Mouse (Mus musculus) brain, embryonic 14.5 days (tissue): Measurements from ENCODE around the gene Rph3al.

Source experiments
- CTCF ChIP-seq: fragments of 200-500 bp; IDR thresholded peaks from 2 replicates; pipeline ENCODE4 v1.5.1; 2012; ENCODE audit warnings: inconsistent platforms, mild to moderate bottlenecking, moderate library complexity, borderline replicate concordance; ENCODE audit not compliant: insufficient read depth, insufficient read length; ENCODE audit errors: extremely low read depth
- POLR2A ChIP-seq: fragments of 200-500 bp; IDR thresholded peaks from 2 replicates; pipeline ENCODE4 v1.6.1; 2012; ENCODE audit warnings: mild to moderate bottlenecking, inconsistent platforms, borderline replicate concordance; ENCODE audit not compliant: poor library complexity, insufficient read depth, insufficient read length, severe bottlenecking; ENCODE audit errors: extremely low read depth

DNA sequence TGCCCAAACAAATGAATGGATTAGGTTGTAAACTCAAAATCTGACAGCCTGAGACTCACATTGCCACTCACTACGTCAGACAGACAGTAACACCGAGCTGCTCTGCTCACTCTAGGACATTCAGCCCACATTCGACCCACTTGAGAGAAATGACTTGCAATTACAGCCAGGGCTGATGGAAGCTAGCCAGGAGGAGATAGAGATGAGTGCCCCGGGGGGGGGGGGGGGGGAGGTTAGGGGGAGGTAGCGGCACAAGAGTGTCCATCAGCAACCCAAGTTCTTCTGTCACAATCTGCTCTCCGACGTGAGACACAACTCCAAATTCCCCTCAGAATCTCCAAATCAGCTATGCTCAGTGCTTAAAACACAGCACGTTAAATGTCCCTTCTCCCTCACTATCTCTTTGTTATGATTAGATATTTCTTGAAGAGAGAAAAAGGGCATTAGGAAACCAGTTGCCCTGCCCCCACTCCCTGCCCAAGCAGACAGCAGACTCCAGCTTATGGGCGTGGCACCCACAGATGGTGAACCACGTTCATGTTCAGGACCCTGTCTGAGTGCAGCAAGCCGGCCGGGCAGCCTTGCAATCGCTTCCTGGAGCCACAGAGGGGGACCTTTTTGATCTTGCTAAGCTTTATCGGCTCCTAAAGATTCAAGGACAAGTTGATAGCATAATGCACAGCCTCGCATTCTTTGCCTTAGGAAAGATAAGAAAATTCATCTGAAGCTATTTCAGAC, 62.0 kb downstream of the Rph3al start:
- TF ChIP-seq CTCF (no peak), POLR2A (no peak)
